Mouse (Mus musculus): ENCODE measurements around the gene Ldlr. TPM values are rescaled to one million over a fixed set of nuclear protein-coding genes. Genes with fewer than 3 reads are reported as not detected.

Ldlr gene
- polyA plus RNA-seq, 1 experiment from 2014 or later = 29.9 TPM

DNA sequence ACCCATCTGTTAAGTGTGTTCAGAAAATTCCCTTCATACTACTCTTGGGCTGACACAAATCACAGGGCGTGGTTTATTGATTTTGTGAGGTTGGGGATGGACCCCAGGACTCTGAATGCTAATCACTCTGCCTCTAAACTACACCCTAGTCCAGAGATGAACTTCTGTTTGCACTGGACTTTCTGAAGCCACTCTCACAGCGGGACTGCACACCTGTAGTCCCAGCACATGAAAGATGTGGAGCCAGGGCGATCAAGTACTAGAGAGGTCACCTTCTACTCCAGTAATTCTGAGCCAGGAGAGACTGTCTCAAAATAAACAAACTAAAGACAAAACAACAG is 75.7 kb downstream of the Ldlr start:
- H3K36me3 ChIP-seq (ENCODE audit: inconsistent target) = no peaks in the 10 kb centered on the region
- no peak overlapping the region for H3K27ac ChIP-seq
- WGBS (ENCODE audit: missing documents) = 84% methylated on average over 3 of the region's 3 CpGs
- no peaks in the 10 kb centered on the region for H3K79me2 ChIP-seq (ENCODE audit: inconsistent target)
- H3K4me3 ChIP-seq (ENCODE audit: inconsistent target) = peak overlapping the region; percentile 3; the same call in 1 of the 2 replicates

Other genes with a start within 250 kb of the Ldlr start
- 5.5 to 16.0 TPM (median 11.8 TPM) in 3 replicates for gene Tmed1, start 213.2 kb upstream of the Ldlr start, polyA plus RNA-seq (2018)
- gene AB124611, start 197.3 kb upstream of the Ldlr start, polyA plus RNA-seq (2018) = 88.5 to 191 TPM (median 116 TPM) in 3 replicates
- 14.6 to 27.6 TPM (median 25.0 TPM) in 3 replicates for gene Carm1, start 176.6 kb upstream of the Ldlr start, polyA plus RNA-seq (2018)
- 15.8 to 21.9 TPM (median 21.2 TPM) in 3 replicates for gene Timm29, start 130.8 kb upstream of the Ldlr start, polyA plus RNA-seq (2018)
- 6.9 to 12.2 TPM (median 7.4 TPM) in 3 replicates for gene Yipf2, start 130.7 kb upstream of the Ldlr start, polyA plus RNA-seq (2018)
- gene Smarca4, start 107.3 kb upstream of the Ldlr start, polyA plus RNA-seq (2018) = 55.9 to 76.6 TPM (median 68.5 TPM) in 3 replicates
- 0.45 to 5.8 TPM (median 3.0 TPM) in 3 replicates for gene Spc24, start 36.8 kb downstream of the Ldlr start, polyA plus RNA-seq (2018)
- gene Kank2, start 75.3 kb downstream of the Ldlr start, polyA plus RNA-seq (2018) = 5.1 to 8.4 TPM (median 5.6 TPM) in 3 replicates
- not detected in 3 replicates for gene Angptl8, start 112.0 kb downstream of the Ldlr start, polyA plus RNA-seq (2018)
- 1.8 to 4.1 TPM (median 3.4 TPM) in 3 replicates for gene Dock6, start 129.2 kb downstream of the Ldlr start, polyA plus RNA-seq (2018)
- 12.4 to 19.7 TPM (median 16.8 TPM) in 3 replicates for gene Rab3d, start 194.7 kb downstream of the Ldlr start, polyA plus RNA-seq (2018)
- 0.63 to 1.3 TPM (median 1.1 TPM) in 3 replicates for gene Ccdc159, start 204.0 kb downstream of the Ldlr start, polyA plus RNA-seq (2018)
- gene Tmem205, start 204.1 kb downstream of the Ldlr start, polyA plus RNA-seq (2018) = 14.3 to 71.0 TPM (median 48.2 TPM) in 3 replicates
- gene Plppr2, start 213.6 kb downstream of the Ldlr start, polyA plus RNA-seq (2018) = 0.36 to 1.4 TPM (median 0.91 TPM) in 3 replicates
- 5.2 to 6.3 TPM (median 5.4 TPM) in 3 replicates for gene Swsap1, start 232.3 kb downstream of the Ldlr start, polyA plus RNA-seq (2018)
- gene Epor, start 240.0 kb downstream of the Ldlr start, polyA plus RNA-seq (2018) = 5.3 to 6.7 TPM (median 6.5 TPM) in 3 replicates

All from macrophage (primary cell).